11 mouse cellular contexts compared by ENCODE assay signal in genomic region chr4:153944261-153944660, GRCm38 (mm10).
"Had no signal": no experiment of that assay in that cellular context is flagged by ENCODE, and none has a peak within 500 bp of the region (broad histone marks: within the 10 kb centered on the region; RNA-seq: fewer than 3 reads in every experiment).

No protein-coding gene starts in this region.

- H3K36me3 ChIP-seq: limb, embryonic 10.5 days; liver, embryonic 15.5 days; midbrain, embryonic 15.5 days had no signal

- DNase-seq: kidney, adult 18-20 months; lung, adult 2 months; lung, postnatal 36 days; thymus, postnatal 4 days had no signal

- H3K4me3 ChIP-seq: layer of hippocampus, adult 2 months; limb, embryonic 10.5 days; liver, embryonic 15.5 days; midbrain, embryonic 15.5 days had no signal

- H3K4me1 ChIP-seq: liver, embryonic 15.5 days had no signal

- H3K27ac ChIP-seq: layer of hippocampus, adult 2 months; limb, embryonic 10.5 days; liver, embryonic 15.5 days; midbrain, embryonic 15.5 days; stomach, postnatal 0 days had no signal

- H3K9ac ChIP-seq: liver, embryonic 15.5 days; midbrain, embryonic 15.5 days had no signal

- ATAC-seq: lung, postnatal 0 days; midbrain, embryonic 15.5 days had no signal

- H3K4me2 ChIP-seq: liver, embryonic 11.5 days; liver, embryonic 15.5 days; midbrain, embryonic 15.5 days had no signal

- H3K9me3 ChIP-seq: limb, embryonic 10.5 days; liver, embryonic 15.5 days; midbrain, embryonic 15.5 days had no signal
